Mouse (Mus musculus) layer of hippocampus, postnatal 10 days (tissue): ENCODE results near the gene 2200002D01Rik. TPM values are rescaled to one million over a fixed set of nuclear protein-coding genes. Genes with fewer than 3 reads are reported as not detected.

Experiments used
- DNase-seq, 2 experiments: peaks; one replicate each; pipeline ENCODE4 v3.0.0; 2021; ENCODE audit warnings: low spot score in 2 of 2
- total RNA-seq, 2 experiments: library from RNA; stranded (reverse); gene quantifications; 2 replicates each; pipeline ENCODE4 v1.2.3; 2021

The 2200002D01Rik gene
- total RNA-seq, 2 experiments from 2014 or later, result 0.29 TPM; not detected in 1

DNA sequence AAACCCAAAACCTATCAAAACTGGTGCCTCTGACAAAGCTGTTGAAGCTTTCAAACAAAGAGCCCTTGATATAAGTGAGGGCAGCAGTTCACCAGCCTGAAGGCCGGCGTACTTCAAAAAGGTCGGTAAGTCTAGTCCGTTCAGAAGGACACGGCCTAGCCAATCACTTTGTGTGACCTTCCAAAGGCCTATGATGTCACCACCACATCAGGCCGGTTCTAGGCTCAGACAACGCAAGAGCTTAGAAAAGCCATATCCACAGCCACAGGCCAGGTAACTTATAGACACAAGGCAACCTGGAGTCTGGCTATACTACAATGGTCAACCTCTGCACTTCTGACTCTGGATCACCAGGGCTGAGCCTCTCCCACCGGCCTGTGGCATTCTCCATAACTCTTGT, 31.7 kb upstream of the 2200002D01Rik start:
- no peak for DNase-seq

GRCm38 (mm10) chr7:29279261-29279660, 31.0 kb upstream of the 2200002D01Rik start:
- no peak for DNase-seq

GRCm38 (mm10) chr7:29277510-29277909, 29.2 kb upstream of the 2200002D01Rik start:
- DNase-seq, result no peak

DNA sequence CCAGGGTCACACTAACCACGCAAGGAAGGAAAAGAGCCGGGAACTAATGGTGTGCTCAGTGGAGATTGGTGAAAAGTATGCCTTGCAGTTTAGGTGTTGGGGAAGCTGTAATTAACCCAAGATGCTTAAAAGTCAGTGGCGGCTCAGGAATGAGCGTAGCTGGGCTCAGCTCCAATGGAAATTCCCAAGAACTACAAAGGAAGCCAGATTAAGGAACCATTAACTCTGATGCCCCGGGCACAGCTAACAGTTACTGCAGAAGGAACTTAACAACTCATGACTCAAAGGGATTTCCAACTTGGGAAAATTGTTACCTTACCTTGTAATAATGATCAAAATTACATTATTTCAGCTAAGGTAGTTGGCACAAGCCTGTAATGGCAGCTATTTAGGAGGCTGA, 28.4 kb upstream of the 2200002D01Rik start:
- no peak for DNase-seq

- no peak for DNase-seq
These were observed 23.6 kb upstream of the 2200002D01Rik start for GRCm38 (mm10) chr7:29271687-29272465.

GRCm38 (mm10) chr7:29270445-29270844, 22.2 kb upstream of the 2200002D01Rik start:
- DNase-seq, result no peak

DNA sequence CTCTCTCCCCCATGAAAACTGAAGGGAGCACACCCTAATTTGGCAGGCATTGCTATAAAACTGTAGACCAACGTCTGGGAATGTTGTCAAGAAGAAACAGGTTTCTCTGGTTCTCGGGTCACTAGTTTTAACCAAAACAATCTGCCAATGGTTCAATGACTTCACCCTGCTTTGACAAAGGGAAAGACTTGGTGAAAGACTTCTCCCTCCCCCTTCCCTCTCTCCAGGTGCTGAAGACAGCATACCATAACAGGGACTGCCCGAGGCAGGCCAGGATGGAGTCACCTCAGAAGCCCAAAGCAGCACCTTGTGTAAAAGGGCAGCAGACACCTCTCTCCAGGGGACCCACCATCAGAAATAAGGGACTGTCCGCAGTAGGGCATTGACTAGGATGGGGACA, 18.7 kb upstream of the 2200002D01Rik start:
- no peak for DNase-seq

DNA sequence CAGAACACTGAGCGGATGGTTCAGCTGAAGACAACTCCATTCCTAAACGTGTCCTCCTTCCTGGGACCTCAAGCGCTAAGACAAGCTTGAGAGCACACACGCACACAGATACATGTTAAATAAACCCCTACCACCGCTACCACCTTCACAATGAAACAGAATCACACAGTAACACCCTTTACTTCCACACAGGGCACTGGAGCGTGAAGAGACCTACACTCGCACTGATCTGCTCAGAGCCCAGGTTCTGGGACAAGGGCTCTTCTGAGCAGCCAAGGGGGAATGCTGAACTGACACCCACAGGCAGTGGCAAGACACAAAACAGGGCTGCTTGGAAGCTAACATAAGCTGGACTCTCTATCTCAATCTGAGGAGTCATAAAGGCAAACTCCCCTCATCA, 17.4 kb upstream of the 2200002D01Rik start:
- DNase-seq, result no peak

- DNase-seq, result no peak
These were observed 15.6 kb upstream of the 2200002D01Rik start for GRCm38 (mm10) chr7:29263831-29264230.

DNA sequence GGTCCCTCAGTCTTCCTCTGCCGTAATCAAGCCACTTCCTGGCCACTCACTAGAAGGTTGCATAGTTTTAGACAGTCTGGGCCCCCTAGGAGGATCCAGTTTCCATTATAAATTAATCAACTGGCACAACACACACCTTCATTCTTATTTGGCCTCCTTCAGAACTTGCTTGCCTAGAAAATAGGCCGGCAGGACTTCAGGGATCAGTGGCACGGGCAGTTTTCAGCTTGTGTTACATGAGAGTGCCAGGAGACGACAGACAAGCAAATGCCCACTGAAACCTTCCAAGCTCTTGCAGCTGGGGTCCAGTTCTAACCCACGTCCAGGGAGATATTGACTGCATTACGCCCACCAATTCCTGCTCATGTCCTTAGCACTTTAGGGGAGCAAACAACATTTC, 13.9 kb upstream of the 2200002D01Rik start:
- DNase-seq, result no peak

DNA sequence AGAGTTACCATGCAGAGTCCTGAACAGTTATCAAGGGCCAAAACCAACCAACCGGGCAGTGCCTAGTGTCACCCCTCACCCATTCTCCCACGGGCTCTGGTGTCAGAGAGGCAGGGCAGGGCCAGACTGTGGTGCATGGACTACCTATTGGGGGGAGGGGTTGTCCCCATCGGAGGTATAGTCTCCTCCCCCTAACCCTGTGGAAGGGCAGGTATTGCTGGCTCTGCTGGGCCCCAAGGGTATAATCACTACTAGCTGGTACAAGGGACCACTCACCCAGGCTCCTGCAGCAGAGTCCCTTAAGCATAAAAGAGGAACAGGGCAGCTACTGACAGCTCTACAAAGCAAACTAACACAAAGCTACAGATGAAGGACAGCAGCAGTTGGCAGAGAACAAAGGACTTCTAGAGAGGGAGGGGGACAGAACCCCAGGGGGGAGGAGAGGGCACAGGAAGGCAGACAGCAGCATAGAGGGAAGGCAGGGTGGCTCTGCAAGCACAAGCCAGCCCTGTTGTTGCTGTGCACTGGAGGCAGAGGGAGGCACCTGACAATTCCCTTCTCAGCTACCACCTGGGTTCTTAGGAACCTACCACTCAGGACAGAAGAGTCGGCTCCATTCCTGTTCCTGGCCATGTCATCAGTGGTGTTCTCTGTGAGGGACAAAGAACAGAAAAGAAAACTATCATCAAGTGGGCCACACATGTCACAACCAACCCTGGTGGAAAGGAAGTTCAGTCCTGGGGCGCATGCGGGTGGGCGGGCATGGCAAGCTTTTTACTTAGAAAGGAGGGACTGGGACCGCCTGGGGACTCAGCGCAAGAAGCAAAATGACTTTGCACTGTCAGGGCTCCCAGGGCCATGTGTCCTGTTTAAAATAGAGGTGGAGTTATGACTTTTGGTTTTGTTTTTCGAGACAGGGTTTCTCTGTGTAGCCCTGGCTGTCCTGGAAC, 11.8 kb upstream of the 2200002D01Rik start:
- no peak for DNase-seq

DNA sequence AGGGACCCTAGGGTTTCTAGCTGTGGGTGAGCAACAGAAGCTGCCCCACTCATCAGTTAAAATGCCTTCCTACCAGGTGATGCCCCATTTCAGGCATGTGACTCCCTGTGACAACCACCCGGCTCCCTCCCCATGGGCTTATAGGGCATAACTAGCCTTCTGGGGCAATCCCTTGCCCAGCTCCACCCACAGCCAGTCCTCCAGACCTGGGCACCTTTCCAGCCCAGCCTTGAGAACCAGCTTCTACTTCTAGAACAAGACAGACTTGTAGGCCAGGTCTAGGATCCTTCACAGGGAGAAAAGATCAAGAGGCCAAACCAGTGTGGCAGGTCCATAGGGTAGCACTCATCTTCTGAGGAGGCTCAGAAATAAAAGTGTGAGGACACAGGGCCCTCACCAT, 9.1 kb upstream of the 2200002D01Rik start:
- no peak for DNase-seq

DNA sequence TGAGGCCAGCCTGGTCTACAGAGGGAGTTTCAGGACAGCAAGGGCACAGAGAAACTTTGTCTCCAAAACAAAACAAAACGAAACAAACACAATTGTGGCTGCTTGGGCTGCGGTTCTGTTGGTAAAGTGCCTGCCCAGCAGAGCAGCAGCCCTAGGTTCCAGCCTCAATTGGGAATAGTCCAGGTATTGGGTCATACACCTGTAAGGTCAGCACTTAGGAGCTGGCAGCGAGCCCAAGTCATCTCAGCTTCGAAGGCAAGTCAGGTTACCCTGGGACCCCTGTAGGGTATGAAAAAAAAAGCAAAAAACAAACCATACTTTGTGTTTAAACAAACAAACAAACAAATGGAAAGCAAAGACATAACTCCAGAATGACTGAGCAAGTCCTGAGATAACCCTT, 7.6 kb upstream of the 2200002D01Rik start:
- no peak for DNase-seq

DNA sequence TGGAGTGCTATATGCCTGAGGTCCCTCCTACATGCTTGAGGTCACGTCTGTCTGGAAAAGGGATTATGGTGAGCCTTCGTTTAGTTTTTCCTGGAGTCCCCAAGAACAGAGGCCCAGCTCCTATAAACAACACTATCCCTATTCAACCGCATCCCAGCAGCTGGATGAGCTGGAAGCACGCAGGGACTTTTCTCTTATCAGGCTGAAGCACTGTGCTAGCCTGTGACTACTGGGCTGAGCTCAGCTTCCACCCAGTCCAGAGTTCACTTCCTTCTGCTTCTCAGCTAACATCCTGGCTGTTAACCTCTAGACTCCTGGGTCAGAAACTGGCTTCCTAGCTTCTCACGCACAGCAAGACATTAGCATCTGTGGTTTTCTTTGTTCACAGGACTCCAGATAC, 5.6 kb upstream of the 2200002D01Rik start:
- DNase-seq, result no peak

DNA sequence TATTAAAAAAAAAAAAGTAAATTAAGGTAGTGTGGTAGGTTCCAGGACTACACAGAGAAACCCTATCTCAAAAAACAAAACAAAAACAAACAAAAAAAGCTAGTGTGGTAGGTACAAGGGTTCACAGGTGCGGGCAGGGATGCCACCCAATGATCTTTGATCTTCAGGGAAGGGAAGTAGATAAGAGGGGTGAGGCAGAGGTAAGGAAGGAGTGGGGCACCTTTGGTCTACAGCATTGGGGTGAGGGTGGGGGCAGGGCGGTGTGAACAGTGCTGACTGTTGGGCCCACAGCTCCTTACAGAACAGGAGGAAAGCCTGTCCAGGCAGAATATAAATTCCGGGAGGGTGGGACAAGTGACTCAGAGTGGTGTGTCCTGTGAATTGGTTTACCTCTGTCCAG, 2.9 kb upstream of the 2200002D01Rik start:
- DNase-seq, result no peak

- no peak for DNase-seq
These were observed 560 bp downstream of the 2200002D01Rik start for GRCm38 (mm10) chr7:29247706-29248105.

DNA sequence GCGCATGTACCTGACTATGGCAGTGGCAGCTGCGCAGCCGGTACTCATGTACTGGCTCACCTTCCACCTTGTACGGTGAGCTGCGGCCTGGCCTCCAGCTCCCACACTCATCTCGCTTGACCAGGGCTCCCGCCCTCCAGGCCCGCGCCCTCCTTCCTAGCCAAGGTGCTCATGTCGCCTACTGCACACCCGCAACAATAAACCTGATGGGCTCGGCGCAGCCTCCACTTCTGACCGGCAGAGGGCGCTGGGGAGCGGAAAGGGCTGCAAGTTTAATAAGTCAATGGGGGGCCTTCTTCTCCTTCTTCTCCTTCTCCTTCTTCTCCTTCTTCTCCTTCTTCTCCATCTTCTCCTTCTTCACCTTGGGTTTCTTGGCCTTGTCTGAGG, 959 bp downstream of the 2200002D01Rik start:
- DNase-seq, result peak; percentile 85

DNA sequence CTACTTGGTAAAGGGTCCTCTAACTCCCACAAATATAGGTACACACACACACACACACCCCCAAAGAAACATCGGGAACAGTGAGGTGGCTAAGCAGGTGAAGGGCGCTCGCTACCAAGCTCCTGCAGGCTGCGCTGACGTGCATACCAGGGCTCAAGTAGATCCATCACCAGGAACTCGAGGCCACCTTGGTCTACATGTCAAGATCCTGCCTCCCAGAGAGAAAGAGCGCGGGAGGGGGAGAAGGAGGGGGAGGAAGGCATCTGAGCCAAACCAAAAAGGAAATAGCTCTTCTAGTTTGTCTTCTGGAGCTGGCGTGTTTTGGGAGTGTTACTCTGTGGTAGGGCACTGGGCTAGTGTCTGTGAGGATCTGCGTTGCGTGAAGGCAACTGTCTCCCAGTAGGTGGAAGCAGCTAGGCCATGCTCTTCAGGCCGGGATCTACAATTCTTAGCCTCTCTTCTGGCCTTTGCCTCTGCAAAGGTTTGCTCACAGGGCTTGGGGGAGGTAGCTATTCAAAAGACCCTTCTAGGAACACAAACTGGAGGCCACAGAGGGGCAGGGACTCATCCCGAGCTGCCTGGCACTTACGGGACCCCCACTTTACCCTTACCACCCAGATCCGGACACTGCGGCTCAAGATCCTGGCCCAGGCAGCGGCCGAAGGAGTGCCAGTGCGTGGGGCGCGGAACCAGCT, 1.5 kb downstream of the 2200002D01Rik start:
- no peak for DNase-seq

- no peak for DNase-seq
These were observed 2.3 kb downstream of the 2200002D01Rik start for GRCm38 (mm10) chr7:29246015-29246414.

DNA sequence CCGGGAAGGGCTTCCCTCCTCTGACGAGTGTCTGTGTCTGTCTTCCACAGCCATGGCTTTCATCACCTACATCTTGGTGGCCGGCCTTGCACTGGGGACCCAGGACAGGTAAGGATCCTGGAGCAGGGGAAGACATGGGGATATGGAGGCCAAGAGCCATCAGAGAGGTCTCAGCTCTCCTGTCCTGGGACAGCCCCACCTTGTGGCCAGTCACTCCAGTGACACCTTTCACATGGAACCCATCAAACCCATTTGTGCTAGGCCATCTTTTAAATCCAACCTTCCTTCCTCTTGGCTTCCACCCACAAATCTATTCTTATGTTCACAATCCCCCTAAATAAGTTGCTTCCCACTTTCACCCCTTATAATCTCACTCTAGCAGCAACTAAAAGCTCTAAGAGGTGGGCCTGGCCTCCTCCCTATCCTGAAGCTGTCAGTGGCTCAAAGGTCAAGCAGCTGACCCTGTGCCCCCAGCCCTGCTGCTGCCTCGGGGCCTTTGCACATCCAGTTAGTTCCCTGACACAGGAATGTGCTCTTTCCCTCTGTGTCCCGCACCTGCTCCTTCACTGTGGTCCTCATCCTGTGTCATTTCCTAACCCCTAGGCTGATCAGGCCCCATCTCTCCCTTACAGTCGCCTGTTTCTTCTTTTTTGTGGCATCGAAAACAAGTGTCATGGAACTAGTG, 3.4 kb downstream of the 2200002D01Rik start:
- DNase-seq, result no peak
